Mouse (Mus musculus): ENCODE results near the gene 1700001C19Rik. TPM values are rescaled to one million over a fixed set of nuclear protein-coding genes. Genes with fewer than 3 reads are reported as not detected.

The 1700001C19Rik gene
- total RNA-seq (2021): not detected
- long read RNA-seq, experiment 1: 0 reads
- long read RNA-seq, experiment 2: 0 reads

DNA sequence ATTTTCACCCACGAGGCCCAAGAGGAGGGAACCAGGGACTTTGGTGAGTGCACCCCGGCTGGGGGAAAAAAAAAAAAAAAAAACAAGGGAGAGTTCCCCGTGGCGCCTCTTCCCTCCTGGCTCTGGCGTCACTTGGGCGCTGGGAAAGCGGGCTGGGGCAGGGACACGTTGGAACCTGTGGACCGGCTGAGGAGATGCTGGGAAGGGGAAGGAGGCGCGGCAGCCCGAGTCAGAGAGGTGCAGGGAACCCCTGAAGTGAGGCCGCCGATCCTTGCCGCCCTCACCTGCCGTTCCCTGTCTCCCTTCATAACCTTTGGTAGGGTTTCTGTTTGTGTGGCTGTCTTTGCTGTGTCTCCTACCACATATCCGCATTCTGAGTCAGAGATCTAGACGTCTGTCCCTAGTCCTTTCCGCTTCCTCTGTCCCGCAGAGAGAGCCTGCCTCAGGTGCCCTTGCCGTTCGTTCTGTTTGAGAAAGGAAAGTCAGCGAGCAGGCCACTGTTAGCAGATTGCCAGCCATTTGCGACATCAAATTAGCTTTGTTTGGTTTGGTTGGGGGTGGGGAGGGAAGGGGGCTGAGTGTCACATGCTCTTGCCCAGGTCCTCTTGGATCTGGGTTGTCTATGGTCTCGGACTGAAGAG lies at the start of gene 1700001C19Rik:
1700001C19Rik (minus strand) TSS at position 470 of the 641 bp plus-strand sequence.
- DNase-seq: peak in 1 of 2 experiments; percentile 23

DNA sequence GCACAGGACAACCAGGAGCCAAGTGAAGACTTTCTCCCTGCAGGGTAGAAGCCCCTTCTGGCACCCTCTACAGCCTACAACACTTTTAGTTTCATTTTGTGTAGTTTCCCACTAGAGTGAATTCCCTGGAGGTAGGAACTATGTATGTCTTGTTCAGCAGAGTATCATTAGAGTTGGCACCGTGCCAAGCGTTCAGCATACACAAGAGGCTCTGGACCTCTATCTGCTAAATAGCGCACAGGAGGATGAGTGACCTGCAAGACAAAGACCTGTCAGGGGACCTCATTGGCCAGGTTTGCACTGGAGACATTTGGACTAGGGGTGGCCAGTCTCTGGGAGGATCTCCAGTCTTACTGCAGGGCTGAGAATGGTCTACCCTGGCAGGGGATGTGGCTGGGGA lies 48.6 kb upstream of the 1700001C19Rik start:
- DNase-seq: no peak

DNA sequence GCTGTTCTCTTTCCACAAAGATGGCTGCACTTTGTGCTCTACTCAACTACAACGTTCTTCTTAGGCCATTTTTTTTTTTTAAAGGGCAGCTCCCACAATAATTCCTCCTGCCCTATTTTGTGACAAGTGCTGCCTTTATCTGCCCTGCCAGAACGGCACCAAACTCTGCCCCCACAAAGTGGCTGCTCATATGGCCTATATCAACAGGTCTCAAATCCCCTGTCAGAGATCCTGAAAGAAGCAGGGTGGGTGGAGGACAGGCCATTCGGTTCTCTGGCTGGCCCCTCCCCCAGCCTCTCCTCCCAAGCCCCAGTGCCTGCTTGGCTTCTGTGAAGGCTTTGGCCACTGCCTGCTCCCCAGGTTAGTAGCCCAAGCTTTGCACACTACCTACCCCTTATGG lies 47.8 kb upstream of the 1700001C19Rik start:
- DNase-seq: no peak

DNA sequence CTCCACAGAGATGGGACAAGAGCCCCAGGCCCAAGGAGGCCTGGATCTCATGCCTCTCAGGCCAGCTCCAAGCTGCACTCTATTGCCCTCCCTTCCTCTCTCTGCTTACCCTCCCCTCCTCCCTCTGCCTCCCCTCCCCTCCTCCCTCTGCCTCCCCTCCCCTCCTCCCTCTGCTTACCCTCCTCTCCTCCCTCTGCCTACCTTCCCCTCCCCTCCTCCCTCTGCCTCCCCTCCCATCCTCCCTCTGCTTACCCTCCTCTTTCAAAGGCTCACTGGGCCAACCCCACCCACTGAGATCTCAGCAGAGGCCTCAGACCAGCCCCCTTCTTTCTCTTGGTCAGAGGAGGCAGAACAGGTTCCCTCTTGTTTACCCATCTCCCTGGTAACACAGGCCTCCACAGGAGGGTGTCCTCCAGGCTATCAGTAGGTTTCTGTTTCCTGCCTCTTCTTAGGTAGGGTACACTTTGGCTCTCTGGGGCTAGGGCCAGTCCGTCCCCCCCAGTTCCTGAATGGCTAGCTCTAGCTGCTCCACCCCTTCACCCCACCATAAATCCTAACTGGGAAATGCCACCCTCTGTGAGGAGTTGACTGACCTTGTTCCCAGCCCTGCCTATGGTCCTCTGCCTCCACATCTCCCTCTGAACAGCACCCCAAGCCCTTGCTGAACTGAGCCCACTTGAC lies 47.2 kb upstream of the 1700001C19Rik start:
- DNase-seq: no peak

DNA sequence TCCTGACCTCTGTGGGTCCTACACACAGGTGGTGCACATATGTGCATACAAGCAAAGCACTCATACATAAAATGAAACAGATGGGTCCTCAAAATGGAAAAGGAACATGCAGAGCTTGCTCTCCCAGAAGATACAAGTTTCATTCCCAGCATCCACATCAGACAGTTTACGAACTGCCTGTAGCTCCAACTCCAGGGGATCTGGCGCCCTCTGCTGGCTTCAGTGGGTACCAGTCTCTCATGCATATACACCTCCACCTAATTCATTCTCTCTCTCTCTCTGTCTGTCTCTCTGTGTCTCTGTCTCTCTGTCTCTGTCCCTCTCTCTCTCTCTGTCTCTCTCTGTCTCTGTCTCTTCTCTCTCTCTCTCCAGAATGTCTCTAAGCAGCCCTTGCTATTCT lies 45.2 kb upstream of the 1700001C19Rik start:
- peak; percentile 74 to 83 for DNase-seq

DNA sequence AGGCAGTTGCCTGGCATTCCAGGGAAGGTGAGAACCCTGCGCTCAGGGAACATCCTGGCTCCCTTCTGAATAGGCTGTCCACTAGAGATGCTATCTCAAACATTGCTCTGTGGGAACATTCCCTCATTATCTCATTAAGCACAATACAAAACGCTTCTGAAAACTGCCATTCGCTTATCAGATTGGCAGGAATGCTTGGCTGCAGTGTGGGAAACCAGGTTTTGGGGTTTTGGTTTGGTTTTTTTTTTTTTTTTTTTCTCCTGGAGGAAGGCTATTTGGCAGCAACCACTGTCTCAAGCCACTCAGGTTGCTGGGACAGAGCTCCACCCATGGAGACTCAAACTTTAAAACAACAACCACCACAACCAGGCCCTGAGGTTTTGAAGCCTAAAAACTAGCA lies 42.7 kb upstream of the 1700001C19Rik start:
- no peak for DNase-seq

DNA sequence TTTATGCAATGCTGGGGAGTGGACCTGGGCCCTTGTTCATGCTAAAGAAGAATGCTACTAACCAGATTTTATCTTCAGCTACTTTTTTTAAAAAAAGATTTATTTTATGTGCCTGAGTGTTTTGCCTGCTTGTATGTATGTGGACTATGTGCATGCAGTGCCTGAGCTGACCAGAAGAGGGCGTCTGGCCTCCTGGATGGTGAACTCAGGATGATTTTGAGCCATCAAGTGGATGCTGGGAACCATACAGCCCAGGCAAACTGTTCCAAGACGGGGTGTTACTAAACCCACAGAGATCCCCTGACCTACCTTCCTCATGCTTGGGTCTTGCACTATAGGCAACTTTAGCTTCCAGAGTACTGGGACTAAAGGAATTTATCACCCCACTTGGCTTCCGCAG lies 38.5 kb upstream of the 1700001C19Rik start:
- no peak for DNase-seq

DNA sequence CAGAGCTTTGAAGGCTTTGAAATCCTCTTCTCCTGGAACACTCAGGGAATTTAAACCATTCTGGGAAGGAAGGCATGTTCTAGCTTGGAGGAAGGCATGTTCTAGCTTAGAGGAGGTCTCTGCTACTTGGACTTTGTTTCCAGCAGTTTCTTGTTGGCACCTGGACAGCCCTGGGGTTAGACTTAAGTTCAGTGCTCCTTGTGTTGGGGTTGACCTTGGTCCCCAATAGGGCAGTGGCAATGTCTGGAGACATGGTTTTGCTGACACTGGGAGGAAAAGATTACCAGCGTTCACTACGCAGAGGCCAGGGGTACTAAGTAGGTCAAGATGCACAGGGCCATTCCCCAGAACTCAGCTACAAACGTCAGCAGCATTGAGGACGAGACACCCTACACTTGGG lies 38.0 kb upstream of the 1700001C19Rik start:
- DNase-seq: no peak

DNA sequence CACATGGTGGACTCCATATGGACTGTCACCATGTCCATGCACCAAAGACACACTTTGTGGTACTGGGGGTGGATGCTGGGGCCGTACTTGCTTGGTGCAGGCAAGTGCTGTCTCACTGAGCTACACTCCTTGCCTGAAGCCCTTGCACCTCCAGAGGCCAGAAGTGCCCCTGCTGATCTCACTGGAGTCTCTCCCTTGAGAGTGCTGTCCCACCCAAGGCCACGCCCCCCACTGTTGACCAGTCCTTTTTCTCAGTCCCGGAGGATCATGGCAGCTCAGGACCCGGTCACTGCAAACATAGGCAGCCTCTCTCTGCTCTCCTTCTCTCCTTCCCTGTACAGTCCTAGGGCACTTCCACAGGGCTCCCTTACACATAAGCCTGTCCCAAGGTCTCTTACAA lies 37.1 kb upstream of the 1700001C19Rik start:
- DNase-seq: no peak

DNA sequence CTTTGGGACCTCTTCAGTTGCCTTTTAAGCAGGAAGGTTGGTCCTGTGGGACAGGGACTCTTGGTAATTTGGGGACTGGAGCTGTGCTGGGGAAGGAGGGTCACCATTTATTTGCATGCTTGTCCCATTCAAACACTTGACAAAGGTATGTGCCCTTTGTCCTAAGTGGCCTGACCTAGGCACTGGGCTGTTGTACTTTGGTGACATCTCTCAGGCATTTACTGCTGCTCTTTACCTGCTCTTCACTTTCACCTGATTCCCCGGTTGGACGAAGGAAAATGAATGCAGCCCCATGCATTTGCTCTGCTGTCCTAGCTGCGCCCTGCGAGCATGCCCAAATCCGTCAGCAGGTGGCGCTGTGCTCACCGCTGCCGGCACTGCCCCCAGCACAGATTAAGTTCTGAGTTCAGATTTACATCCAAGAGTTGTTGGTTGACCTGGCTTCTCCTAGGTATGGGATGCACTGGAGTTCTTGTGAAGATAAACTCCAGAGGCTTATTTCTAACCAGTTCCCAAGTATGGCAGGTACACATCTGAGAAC lies 36.3 kb upstream of the 1700001C19Rik start:
- peak; percentile 74 to 81 for DNase-seq

DNA sequence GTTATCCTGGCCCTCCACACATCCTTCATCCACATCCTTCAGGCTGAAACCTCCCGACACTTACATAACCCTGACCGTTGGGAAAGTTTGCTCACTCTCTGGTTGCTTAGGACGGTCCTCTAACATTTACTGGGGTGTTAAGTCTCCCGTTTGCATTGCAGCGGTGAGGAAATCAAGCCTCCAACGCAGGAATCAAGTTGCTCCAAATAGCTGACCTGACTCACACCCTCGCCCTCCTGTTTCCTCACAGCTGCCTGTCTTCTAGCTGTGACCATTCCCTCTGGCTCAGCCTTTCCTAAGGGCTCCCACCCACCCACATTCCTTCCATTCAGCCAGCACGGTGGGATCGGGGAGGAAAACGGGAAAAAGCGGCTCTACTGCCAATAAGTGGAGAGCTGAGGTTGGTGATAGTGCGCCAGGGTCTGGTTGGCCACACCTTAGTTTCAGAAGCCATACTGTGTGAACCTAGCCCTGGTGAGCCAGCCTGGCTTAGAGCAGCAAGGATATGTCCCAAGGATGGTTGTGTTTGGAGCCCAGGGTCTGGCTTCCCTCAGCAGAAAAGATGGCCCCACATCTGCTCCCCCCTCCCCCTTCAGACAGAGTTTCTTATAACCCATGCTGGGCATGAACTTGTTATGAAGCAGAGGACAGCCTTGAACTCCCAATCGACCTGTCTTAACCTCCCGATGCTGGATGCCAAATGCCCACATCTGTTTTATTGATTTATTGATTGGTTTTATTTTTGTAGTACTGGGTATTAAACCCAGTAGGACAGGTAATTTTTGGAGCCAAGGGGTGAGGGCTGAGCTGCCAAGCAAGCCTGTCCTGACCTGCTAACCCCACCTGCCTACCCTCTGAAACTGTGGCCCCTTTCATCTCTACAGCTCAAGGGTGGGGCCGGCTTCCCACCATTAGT lies 35.5 kb upstream of the 1700001C19Rik start:
- no peak for DNase-seq

DNA sequence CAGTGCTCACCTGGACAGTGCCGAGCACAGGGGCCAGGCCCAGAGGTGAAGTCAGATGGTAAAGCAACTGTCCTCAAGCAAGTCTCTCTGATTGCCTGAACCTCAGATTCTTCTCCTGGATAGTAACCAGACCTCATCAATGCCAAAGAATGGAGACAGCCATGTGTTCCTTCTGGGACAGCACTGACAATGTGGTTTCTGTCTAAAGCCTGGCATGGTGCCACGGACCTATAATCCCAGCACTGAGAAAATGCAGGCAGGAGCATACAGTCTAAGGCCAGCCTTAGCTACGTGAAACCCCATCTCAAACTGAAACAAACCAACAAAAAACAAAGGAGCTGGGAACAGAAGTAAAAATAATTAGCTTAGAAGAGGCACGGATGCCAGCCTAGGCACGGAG lies 33.5 kb upstream of the 1700001C19Rik start:
- no peak for DNase-seq

DNA sequence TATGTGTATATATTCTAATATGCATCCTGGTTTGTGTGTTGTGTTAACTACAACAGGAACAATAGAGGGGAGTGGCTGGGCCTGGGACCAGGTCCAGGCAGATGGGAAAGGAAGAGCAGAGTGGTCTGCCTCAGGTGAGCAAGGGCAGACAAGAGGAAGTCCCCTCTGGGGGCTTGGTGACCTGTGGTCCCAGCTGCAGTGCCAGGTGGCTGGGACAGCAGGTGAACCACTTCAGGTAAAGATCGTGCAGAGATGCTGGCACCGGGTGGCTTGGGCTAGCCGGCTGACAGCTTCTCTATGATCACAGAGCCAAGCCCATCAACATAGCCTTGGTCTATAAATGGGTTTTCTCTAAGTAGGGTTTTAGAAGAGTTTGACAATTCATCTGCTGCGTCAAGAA lies 32.9 kb upstream of the 1700001C19Rik start:
- no peak for DNase-seq

DNA sequence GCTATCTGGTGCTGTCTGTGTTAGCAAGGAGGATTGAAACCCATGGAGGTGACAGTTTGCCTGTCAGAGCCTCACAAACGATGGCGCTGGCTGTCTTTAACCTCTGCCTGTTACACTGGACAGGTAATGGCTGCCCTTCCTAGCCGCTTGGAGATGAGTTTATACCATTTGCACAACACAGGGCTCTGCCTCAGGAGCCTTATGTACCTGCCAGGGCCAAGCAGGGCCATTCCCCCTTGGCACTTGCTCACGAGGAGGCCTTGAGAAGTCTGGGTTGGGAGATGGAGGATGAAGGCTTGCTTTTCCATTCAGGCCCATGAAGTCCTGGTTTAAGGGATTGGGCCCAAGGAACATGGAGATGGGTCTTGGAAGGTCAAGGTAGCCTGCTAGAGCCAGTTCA lies 32.5 kb upstream of the 1700001C19Rik start:
- no peak for DNase-seq

DNA sequence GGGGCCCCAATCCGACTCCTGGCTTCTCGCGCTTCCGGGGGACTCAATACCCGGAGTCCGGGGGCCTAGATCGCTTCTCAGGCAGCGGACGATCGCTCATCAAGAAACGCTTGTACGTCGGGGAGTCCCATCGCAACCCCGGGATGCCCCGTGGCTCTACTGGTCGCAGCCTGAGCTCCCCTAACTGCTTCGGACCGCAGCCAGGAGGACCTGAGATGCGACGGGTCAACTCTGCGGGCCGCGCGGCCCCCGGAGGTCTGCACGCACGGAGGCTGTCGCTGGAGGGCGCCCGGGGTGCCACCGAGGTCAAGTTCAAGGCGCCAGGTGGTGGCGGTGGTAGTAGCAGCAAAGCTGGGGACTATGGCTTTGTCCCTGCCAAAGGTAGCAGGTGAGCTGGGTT lies 31.3 kb upstream of the 1700001C19Rik start:
- no peak for DNase-seq

DNA sequence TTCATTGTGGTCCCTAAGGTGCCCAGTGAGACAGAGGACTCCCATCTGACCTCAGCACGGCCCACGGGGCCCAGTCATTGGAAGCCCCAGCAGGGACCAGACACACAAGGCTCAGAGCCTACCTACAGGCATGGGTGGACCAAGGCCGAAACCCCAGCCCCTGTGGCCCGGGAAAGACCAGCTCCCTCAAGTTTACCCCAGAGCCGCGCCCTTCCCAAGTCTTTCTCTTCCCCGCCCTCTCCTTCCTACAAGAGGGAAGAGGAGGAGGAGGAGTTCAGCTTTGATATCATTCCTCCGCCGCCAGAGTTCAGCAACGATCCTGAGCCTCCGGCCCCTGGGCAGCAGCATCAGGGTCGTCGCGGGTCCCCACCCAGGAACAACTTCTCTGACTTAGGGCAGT lies 30.9 kb upstream of the 1700001C19Rik start:
- DNase-seq: no peak

DNA sequence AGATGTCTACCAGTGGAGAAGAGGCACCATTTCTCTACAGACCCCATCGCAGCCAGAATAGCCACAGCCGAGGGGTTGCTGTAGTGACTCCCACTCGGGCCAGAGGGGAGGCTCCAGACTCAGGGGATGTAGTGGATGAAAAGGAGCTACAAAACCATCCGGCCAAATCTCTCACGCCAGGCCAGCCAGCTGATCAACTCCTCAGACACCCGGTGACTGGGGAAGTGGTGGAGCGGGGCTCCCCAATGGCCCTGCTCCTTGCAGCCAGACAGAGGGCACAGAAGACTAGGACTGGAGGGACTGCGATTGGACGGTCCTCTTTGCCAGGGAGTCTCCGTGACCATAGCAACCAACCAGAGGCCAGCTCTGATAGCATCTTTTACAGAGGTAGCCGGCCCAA lies 30.5 kb upstream of the 1700001C19Rik start:
- DNase-seq: no peak

DNA sequence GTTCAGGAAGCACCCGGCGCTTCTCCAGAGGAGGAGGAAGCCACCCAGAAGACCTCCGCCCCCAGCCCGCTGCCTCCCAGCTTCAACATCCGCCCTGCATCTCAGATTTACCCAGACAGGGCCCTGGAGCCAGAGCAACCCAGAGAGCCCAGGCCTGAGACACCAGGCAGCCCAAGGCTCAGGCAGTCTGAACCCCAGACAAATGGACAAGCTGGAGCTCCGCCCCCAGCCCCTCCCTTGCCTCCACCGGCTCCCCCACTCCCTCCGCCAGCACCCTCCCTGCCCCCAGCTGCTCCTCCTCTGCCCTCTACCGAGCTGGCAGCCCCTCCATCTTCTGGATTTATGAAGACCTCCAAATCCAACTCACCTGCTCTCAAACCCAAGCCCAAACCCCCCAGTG lies 29.1 kb upstream of the 1700001C19Rik start:
- DNase-seq: no peak

DNA sequence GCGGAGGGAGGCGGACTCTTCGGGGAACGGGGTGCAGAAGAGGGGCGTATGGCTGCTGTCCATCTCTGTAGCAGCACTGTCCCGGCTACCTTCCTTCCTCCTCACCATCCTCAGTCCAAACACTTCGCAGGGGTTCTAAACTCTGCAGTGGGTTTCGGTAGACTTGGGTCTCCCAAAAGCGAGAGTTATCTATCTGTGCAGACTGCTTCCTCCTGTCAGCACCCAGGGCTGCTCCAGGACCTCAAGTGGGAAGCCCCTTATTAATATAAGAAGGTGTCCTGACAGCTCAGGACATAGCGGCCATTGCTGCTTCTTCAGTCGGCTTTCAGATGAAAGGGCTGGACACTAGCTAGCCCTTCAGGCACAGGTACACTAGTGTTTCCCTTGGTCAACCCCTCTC lies 27.8 kb upstream of the 1700001C19Rik start:
- DNase-seq: no peak

DNA sequence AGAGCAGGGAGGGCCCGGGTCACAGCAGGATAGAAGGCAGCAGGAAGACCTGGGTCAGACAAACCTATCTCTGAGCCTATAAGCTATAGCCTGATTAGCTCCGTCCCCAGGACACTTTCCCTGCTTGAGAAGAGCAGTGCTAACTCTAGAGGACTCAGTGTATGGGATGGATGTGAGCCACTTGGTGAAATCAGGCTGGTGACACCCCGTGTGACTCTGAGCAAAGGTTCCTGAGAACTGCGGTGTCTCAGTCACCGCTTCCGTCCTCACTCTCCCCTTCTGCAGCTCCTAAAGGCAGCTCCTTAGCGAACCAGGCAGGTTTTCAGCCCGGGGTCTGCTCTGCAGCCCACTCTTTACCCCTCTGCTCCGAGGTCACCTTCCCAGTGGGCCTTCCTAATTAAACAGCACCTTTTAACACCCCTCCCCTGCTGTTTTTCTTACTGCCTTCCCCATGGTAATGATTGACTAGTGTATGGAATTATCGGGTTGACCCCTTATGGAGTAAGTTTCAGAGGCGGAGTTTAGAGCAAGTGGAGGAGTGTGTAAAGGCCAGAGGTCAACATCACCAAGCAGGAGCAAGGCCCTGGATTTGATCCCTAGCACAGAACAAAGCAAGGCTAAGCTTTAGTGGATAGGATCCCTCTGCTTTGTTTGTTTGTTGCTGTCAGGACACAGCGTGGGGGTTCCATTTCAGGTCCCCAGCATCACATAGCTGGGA lies 27.2 kb upstream of the 1700001C19Rik start:
- no peak for DNase-seq

DNA sequence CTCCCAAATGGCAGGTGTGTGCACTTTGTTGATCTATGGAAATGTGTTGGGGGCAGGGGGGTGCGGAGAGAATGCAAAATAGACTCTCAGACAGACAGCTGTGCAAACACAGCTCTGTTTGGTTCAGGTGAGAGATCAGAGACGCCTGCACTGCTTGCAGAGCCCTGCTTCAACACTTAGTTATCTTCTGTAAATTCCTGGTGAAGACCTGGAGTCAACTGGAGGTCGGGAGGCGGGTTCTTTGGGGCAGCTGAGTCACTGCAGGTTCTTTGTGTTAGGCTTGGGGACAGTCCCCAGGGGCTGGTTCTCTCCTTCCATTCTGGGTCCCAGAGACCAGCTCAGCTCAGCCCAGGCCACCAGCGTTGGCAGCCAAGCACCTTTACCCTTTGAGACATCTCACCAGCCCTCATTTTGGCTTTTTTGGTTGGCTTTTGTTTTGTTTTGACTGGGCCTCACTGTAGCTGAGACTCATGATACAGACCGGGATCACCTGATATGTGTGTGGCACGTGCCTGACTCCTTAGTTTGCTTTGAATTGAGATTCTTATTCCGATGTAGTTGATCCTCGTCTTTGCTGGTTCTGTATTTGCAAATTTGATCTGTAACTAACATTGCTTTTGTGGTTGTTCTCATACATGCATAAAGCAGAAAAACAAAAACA lies 25.7 kb upstream of the 1700001C19Rik start:
- DNase-seq: no peak
